Mouse (Mus musculus) megakaryocyte, embryonic 14.5 days (primary cell): ENCODE data around the gene Zbtb24. TPM values are rescaled to one million over a fixed set of nuclear protein-coding genes. Genes with fewer than 3 reads are reported as not detected.
"Not testable (repeated sequence)": the region's sequence is repeated elsewhere in the genome, so short reads cannot be mapped to it uniquely, and the experiment has no call there.

Source experiments
- H3K27me3 ChIP-seq: replicated peaks from 2 replicates; pipeline ENCODE3; 2012; ENCODE audit warnings: inconsistent platforms
- H3K36me3 ChIP-seq: replicated peaks from 2 replicates; pipeline ENCODE3; 2012; ENCODE audit warnings: low read length, inconsistent platforms, mixed read lengths
- H3K4me1 ChIP-seq: 2 replicates; pipeline ENCODE4 v1.6.1; 2012; ENCODE audit warnings: inconsistent platforms
- H3K4me3 ChIP-seq: replicated peaks from 2 replicates; pipeline ENCODE3; 2012; ENCODE audit warnings: moderate library complexity, mild to moderate bottlenecking, inconsistent platforms
- H3K9me3 ChIP-seq: 2 replicates; pipeline ENCODE4 v1.6.1; 2012; ENCODE audit warnings: inconsistent platforms
- FLI1 ChIP-seq: IDR thresholded peaks from 2 replicates; pipeline ENCODE4 v1.6.1; 2012; ENCODE audit warnings: low read length, inconsistent platforms, mixed read lengths
- GATA1 ChIP-seq: IDR thresholded peaks from 3 replicates; pipeline ENCODE4 v1.6.1; 2012; ENCODE audit warnings: mixed read lengths, low read length, inconsistent platforms, borderline replicate concordance
- polyA plus RNA-seq: library from polyadenylated mRNA; stranded (reverse); fragments of >175 nt; gene quantifications from 2 replicates; pipeline ENCODE4 v1.2.3, GENCODE M21; 2012; ENCODE audit warnings: low replicate concordance; ENCODE audit not compliant: insufficient read depth

The Zbtb24 gene
- polyA plus RNA-seq, 1 experiment: 3.3 TPM

DNA sequence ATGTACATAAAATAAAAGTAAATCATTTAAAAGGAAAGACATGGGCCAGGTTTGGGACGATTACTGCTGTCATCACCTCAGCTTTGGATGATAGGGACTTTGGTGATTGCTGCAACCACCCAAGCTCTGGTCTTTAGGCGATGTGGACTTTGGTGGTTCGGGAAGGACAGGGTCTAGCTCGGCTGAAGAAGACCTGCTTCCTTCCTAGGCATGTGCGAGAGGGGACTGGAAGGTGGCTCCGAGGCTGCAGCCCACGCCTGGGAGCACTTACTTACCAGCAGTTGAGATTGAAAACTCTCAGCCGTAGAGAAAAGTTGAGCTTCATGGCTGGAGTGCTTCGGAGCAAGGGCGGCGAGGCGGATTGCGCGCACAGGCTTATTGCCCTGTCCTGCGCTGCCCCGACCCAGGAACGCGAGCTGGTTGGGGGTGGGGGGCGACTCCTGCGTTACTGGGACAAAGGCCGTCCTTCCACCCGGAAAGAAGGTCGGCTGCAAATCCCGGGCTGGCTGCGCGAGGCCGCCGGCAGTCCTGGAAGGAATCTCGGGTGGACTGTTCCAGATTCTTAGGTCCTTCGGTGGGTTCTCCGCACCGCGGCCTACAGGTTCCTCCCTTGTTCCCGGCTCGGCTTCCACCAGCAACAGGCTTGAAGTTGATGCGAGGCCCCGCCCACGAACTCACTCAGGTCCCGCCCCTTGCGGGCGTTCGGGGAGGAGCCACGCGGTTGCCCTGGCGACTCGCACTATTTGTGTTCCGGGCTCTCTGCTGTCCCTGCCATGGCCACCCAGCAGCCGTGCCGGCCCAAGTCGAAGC, 39.7 kb downstream of the Zbtb24 start, which contains the start of the genes Smpd2 and Ppil6:
Gene Smpd2 (minus strand): TSS at position 662 of the 810 bp plus-strand sequence.
Gene Ppil6 (plus strand): TSS at position 732 of the 810 bp plus-strand sequence.
- H3K27me3 ChIP-seq: peaks cover 50% of the 10 kb centered on the region
- TF ChIP-seq FLI1 (no peak), GATA1 (no peak)
- no peaks in the 10 kb centered on the region for H3K9me3 ChIP-seq
- H3K4me3 ChIP-seq: peak within 1 kb of the TSS; percentile 95
- peaks cover 38% of the 10 kb centered on the region for H3K4me1 ChIP-seq
- peaks cover 34% of the 10 kb centered on the region for H3K36me3 ChIP-seq

- peaks cover 28% of the 10 kb centered on the region for H3K36me3 ChIP-seq
- H3K27me3 ChIP-seq: peaks cover 49% of the 10 kb centered on the region
- H3K4me3 ChIP-seq: peak overlapping the region; percentile 95
- peaks cover 38% of the 10 kb centered on the region for H3K4me1 ChIP-seq
- TF ChIP-seq GATA1: no peak
- no peak for TF ChIP-seq FLI1
- H3K9me3 ChIP-seq: no peaks in the 10 kb centered on the region
Measured at GRCm38 (mm10) chr10:41490518-41490873, 40.3 kb downstream of the Zbtb24 start.

DNA sequence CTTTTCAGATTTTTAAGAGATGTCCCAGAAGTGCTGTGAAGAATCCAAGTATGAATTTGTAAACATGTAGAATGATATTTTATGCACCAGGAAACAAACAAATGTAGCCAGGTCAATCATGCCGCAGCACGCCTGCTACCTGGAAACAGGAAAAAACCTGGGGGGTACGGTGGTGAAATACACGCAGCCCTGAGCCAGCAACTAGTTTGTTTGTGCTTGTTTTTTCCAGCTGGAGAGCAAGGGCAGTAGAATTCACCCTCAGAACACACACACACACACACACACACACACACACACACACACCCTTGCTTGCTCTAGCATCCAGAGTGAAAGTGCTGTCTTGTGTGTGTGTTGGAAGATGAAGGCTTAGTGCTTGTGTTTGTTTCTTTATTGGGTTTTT, 40.9 kb downstream of the Zbtb24 start:
- TF ChIP-seq GATA1 (no peak), FLI1 (no peak)
- Histone ChIP-seq H3K27me3 (peaks cover 50% of the 10 kb centered on the region), H3K9me3 (no peaks in the 10 kb centered on the region), H3K4me1 (peaks cover 35% of the 10 kb centered on the region), H3K4me3 (peak overlapping the region; percentile 73), H3K36me3 (peaks cover 22% of the 10 kb centered on the region)

- H3K36me3 ChIP-seq: no peaks in the 10 kb centered on the region
- H3K4me1 ChIP-seq: no peaks in the 10 kb centered on the region
- peaks cover 7% of the 10 kb centered on the region for H3K9me3 ChIP-seq
- TF ChIP-seq FLI1 (no peak), GATA1 (no peak)
- H3K27me3 ChIP-seq: peaks cover 24% of the 10 kb centered on the region
- H3K4me3 ChIP-seq: no peak overlapping the region
Measured at GRCm38 (mm10) chr10:41500941-41501340, 50.8 kb downstream of the Zbtb24 start.

- Histone ChIP-seq H3K4me1 (no peaks in the 10 kb centered on the region; the same call in 1 of the 2 replicates), H3K4me3 (no peak overlapping the region), H3K36me3 (no peaks in the 10 kb centered on the region), H3K27me3 (peaks cover 13% of the 10 kb centered on the region), H3K9me3 (peaks cover 3% of the 10 kb centered on the region; the same call in 1 of the 2 replicates)
- no peak for TF ChIP-seq FLI1
- TF ChIP-seq GATA1: no peak
Measured at GRCm38 (mm10) chr10:41504996-41505395, 54.8 kb downstream of the Zbtb24 start.

- H3K27me3 ChIP-seq: peaks cover 18% of the 10 kb centered on the region
- H3K4me3 ChIP-seq, H3K4me1 ChIP-seq, H3K36me3 ChIP-seq, H3K9me3 ChIP-seq: not testable (repeated sequence)
Measured at GRCm38 (mm10) chr10:41505446-41505845, 55.3 kb downstream of the Zbtb24 start.

GRCm38 (mm10) chr10:41509160-41509559, 59.0 kb downstream of the Zbtb24 start:
- Histone ChIP-seq H3K4me3 (no peak overlapping the region), H3K4me1 (peaks cover 6% of the 10 kb centered on the region; the same call in 1 of the 2 replicates), H3K27me3 (peaks cover 30% of the 10 kb centered on the region), H3K36me3 (no peaks in the 10 kb centered on the region), H3K9me3 (peaks cover 3% of the 10 kb centered on the region; the same call in 1 of the 2 replicates)
- TF ChIP-seq GATA1 (no peak), FLI1 (no peak)

DNA sequence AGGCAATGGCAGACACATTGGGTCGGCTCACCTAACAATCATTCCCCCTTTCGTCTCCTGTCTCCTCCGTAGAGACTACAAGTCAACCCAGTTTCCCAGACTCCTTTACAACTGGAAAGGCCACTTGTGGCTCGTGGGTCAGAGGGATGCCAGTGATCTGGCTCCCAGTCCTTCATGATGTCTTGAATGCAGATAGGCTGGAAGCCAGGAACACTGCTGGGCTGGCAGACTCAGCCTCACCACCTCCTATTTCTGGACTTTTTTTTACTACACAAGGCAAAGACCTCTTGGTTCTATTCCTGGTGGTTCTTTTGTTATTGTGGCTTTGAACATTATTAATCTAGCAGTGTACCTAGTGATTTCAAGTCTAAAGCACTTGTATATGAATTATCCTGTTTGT, 64.1 kb downstream of the Zbtb24 start:
- H3K36me3 ChIP-seq: no peaks in the 10 kb centered on the region
- no peaks in the 10 kb centered on the region for H3K9me3 ChIP-seq
- H3K27me3 ChIP-seq: peaks cover 22% of the 10 kb centered on the region
- no peak for TF ChIP-seq FLI1
- no peak for TF ChIP-seq GATA1
- no peak overlapping the region for H3K4me3 ChIP-seq
- peaks cover 13% of the 10 kb centered on the region; the same call in 1 of the 2 replicates for H3K4me1 ChIP-seq

- TF ChIP-seq FLI1: no peak
- no peaks in the 10 kb centered on the region for H3K9me3 ChIP-seq
- no peaks in the 10 kb centered on the region for H3K36me3 ChIP-seq
- peaks cover 13% of the 10 kb centered on the region; the same call in 1 of the 2 replicates for H3K4me1 ChIP-seq
- H3K27me3 ChIP-seq: peaks cover 22% of the 10 kb centered on the region
- no peak overlapping the region for H3K4me3 ChIP-seq
Measured at GRCm38 (mm10) chr10:41514921-41515320, 64.7 kb downstream of the Zbtb24 start.

Other genes with a start within 250 kb of the Zbtb24 start
- gene Fig4, start 147.1 kb upstream of the Zbtb24 start, polyA plus RNA-seq: 1.5 TPM in 1 of 2 replicates, not detected in the other
- gene Ak9, start 146.4 kb upstream of the Zbtb24 start, polyA plus RNA-seq: not detected in 2 replicates
- 4.7 and 17.3 TPM in 2 replicates for gene Mical1, start 25.9 kb downstream of the Zbtb24 start, polyA plus RNA-seq
- 9.3 and 13.7 TPM in 2 replicates for gene Smpd2, start 40.0 kb downstream of the Zbtb24 start, polyA plus RNA-seq
- gene Ppil6, start 40.1 kb downstream of the Zbtb24 start, polyA plus RNA-seq: not detected in 2 replicates
- 56.7 and 184 TPM in 2 replicates for gene Cd164, start 69.0 kb downstream of the Zbtb24 start, polyA plus RNA-seq